Mouse (Mus musculus) lung, adult 2 months (tissue): ENCODE results near the gene Serpina10.

Experiments used
- CTCF ChIP-seq: fragments of 200-500 bp; IDR thresholded peaks from 2 replicates; pipeline ENCODE4 v1.5.1; 2011; ENCODE audit warnings: mild to moderate bottlenecking, low read length, control low read depth; ENCODE audit not compliant: insufficient read depth
- POLR2A ChIP-seq: fragments of 200-500 bp; IDR thresholded peaks from 2 replicates; pipeline ENCODE4 v1.6.1; 2011; ENCODE audit warnings: low read depth, mild to moderate bottlenecking, control low read depth, low read length, borderline replicate concordance; ENCODE audit errors: extremely low read depth

DNA sequence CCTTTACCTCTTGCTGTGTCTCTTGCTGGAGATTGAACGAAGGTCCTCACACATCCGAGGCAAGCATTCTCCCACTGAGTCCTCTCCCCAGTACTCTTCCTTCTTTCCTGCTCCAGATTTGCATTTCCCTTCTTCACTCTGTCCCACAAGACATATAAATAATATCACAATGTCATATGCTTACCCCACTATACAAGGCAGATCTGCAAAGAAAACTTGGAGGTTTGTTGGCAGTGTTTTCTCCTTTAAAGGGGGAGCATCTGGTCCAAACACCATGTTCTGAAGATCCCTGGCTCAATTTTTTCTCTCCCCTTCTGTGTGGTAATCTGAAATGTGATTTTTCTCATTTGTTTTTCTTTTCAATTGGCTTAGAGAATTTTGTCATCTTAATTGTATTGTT, 3.2 kb upstream of the Serpina10 start:
- TF ChIP-seq POLR2A (no peak), CTCF (no peak)
